Mouse (Mus musculus) spleen, embryonic (tissue): ENCODE results near the gene Cenpu.

Source experiments
- CTCF ChIA-PET: fragments of 350-600 bp; sonication (Branson Sonifier 250); formaldehyde crosslinking; loops from one replicate; lab custom pipeline; 2022; lab: Charles Lee

Gene Cenpu

DNA sequence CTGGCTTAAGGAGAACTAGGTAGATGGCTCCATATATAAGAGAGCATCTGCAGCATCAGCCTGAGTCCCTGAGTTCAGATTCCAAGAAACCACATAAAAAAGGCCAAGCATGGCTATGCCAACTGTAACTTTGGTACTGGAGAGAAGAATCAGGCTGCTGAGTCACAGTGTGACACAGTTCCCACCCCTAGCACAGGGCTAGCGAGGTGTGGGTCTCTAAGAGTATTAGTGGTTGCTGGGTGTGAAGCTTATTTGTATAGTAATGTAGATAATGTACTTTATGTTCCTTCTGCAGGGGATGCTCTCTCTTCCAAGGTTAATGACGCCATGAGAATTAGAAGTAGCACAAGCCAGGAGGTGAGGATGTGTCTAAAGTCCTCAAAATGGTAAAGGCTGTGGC is 44.7 kb downstream of the Cenpu start:
- CTCF ChIA-PET, result no interaction called here

DNA sequence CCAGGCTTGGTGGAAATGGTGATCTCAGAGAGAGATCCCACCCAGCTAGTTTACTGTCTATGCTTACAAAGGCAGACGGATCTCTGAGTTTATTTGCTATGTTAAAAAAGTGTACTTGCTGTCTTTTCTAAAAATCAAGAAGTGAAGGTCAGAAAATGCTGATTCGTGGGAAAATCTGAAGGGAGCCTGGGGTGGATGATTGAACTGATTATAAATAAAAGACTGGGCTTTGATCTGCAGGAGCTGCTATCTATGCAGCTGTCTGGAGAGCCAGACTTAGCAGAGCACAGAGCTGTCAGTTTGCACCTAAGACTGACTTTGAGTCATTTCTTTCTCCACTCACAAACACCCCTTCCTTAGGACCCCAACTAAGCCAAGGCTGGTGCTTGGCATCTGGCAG is 45.6 kb downstream of the Cenpu start:
- CTCF ChIA-PET, result no interaction called here

DNA sequence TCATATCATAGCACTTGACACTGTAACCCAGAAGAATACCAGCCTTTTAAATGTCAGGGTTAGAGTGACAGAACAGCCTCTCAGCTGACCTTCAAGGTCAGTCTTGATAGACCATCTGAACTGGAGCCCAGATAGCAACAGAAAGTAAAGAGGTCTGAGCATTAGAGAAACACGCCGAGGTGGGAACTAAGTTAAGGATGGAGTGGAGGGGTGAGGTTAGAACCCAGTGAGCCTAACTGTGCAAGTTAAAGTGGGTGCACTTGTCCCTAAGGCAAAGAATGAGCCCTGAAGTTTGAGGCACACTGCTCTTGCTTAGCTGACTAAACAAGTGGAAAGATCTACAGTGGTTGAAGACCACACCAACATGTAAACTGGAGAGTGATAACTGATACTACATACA is 46.3 kb downstream of the Cenpu start:
- CTCF ChIA-PET, result no interaction called here

DNA sequence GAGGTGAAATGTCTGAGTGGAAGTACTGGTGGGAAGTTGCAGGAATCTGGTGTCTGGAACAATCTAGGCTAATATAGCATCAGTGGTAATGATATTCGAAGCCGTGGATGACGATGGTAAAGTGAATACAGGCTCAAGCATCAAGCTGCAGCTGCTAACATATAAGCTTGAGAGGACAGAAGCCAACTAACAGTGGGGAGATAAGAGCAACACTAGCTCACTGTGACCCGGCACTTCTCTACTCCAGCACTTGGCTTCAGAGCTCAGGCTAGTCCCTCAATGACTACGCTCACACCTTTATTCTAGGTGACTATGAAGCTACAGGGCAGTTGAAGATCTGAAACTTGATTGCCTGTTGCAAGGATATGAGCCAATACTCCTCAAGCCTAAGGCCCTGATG is 46.9 kb downstream of the Cenpu start:
- CTCF ChIA-PET, result no interaction called here

DNA sequence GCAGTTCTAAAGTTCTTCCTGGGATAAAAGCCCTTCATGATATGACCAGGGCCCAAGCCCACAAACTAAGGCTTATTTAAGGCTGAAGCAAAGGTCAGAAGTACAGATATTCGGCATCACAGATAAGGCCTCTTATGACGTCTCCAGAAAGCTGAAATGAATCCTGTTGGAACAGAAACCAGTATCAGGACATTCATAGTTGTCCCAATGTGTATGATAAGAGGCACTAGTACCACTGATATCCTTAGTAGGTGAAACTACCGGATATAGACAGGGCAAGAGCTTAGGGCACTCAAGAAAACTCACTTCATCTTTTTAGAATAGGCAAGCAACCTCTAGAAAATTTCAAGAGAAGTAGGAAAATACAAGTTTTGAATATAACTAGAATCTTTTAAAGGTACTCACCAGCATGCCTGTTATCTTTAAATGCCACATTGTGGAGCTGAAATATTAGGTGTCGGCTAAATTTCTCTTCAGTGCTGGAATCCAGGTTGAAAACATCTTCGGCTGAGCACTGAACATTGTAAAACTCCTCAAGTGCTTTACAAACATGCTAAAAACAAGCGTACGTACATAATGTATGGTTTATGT is 47.6 kb downstream of the Cenpu start:
- CTCF ChIA-PET, result no interaction called here

DNA sequence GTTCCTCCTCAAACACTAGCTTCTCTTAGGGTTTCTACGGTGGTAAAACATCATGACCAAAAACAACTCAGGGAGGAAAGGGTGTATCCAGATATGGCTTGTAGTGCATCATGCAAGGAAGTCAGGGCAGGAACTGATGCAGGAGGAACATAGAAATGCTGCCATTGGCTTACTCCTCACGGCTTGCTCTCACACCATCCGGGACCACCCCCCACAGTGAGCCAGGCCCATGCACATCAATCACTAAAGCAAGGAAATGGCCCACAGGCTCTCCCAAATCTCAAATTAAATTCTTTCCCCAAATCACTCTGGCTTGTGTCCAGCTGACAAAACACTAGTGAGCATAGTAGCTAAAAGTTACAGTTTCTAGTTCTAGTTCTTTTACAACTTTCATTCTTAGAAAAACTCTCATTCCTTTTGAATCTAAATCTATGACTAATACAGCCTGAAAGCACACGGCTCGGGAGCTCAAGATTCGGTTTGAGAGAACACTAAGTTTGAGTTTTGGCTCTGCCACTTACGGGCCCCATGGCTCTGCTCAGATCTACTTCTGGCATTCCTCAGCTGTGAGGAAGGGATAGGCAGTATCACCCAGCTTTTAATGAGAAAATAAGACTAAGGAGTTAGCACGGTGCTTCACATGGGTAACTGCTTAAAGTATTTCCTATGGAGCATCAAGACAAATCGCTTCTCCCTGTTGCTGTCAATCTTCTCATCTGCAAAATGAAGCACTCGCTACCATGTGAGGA is 49.3 kb downstream of the Cenpu start:
- CTCF ChIA-PET, result no interaction called here

DNA sequence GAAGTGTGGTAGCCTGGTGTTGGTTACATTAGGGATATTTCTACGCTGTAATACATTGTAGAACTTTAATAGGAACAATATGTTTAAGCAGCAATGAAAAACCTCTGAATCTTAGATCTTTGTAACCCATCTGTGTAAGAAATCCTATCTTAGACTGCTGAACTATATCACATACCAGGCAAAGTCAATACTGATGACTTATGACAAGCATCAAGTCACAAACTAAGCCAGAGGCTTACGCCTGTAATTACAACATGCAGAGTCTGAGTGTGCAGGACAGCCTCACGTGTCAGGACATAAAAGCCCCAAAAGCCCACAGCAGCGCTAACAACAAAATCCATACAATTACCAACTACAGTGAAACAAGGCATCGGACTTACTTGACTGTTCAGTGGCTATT is 51.8 kb downstream of the Cenpu start:
- CTCF ChIA-PET, result no interaction called here

DNA sequence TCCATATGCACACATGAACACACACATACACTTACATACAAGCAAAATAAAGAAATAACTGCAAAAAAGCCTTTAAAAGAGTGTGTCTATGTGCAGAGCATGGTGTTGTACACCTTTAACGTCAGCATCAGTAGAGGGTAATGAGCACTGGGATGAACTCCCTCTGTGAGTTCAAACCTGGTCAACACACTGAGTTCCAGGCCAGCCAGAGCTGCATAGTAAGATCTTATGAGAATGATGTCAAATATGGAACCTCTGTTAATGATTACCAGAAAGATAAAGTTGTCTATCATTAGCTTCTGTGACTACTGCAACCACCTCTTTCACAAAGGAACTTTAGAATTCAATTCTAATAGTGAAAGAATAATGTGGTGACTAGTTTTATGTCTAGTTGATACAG is 55.1 kb downstream of the Cenpu start:
- CTCF ChIA-PET, result no interaction called here

DNA sequence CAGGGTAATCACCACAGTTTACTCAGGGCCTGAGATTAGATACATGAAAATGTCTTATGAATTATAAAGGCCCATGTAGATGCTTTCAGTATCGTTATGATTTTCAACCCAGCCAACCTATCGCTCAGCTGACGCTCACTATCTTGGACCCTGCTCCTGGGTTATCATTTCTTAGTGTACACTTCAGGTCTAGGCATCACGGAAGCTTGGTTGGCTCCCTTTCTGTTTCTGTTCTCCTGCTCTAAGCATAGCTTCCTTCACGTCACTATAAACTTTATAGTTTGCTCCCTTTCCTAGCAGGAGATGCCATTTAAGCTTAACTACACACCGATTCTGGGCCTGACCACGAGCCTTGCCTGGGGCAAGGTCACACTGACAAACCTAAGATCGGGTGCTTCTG is 59.7 kb downstream of the Cenpu start:
- CTCF ChIA-PET, result no interaction called here

DNA sequence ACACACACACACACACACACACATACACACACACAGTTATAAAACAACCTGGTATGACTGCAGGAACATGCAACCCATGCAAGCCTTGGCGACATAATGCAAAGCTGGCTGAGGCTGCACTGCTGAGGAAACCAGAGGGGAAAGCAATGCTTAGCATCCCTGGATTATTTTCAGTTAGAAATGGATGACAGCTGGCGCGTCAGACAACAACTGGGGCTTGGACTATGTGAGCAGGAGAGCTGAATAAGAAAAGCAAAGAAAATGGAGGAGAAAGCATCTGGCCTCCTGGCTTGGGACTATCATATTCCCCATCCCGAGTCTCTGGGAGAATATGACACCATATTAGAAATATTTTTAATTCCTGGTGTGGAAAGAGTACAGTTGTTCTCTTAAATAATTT is 61.1 kb downstream of the Cenpu start:
- CTCF ChIA-PET, result no interaction called here

DNA sequence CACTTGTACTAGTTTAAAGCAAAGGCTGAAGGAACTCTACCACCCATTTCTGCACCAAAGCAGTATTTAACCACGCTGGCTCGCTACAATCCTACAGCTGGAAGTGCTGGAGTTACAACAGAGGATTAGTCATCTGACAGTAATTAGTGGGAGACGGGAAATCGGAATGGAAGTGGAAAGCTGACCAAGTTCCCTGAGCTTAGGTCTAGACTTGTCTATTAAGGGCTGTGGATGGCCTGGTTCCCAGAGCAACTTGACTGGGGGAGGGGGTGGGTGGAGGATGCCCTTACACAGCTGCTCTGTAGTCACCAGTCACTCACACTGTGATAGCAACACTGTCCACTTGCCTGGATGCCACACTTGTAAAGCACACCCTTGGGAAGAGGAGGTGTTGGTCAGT is 61.5 kb downstream of the Cenpu start:
- CTCF ChIA-PET, result interaction anchor here (0.6 kb wide), 2 partner anchors 17 to 73 kb away, joined by 3 to 5 read pairs; no protein-coding TSS in a partner anchor

DNA sequence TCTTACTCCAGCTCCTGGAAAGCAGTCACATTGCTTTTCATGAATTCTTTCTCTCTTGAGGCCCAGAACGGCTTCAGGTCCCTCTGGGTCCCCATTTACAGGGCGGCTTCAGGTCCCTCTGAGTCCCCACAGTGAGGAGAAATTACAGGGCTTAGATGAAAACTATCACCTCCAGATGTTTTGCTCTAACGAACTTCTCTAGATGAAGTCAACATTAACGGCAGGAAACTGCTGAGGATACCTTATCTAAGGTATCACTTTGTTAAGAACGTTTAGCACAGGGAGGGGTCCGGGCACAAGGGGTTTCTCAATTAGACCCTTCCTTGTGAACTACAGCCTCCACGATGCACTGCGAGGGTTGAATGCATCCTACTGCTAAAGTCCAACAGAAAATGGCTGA is 64.1 kb downstream of the Cenpu start:
- CTCF ChIA-PET, result no interaction called here

DNA sequence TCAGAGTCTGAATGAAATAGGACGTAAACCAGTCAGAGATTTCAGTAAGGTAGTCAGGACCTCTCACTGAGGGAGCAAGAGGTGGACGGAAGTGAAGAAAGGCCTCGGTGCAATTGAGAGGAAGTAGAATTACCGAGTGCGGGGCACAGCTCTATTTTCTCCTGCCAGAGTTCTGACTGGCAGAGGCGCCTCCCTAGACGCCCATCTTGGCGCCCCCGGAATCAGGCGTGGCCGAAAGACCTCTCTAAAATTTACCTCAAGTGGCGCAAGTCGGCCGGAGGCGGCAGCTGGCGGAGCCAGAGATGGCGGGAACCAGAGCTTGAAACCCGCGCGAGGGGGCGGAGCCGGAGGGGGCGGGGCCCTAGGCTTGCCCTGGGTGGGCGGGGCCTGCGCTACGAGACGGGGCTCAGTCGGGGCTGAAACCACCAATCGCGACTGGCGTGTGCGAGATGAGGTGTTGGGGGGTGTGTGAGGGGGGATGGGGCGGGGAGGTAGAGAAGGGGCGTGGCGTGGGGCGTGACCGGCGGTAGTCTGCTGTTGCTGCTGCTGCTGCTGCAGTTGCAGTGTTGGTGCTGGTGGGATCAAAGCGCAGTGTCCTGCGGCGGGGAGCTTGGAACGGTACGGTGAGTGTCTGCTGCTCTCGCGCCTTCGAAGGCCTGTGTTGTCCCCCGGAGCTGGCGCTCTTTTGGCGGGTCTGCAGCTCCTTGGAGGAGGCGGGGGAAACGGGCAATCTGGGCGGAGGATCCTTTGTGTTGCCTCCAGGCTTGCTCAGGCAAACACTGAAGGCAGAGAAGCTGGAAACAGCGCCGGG is 65.3 kb downstream of the Cenpu start, which contains the start of the genes Primpol and Casp3:
Primpol (minus strand) TSS at position 334 of the 811 bp plus-strand sequence.
Casp3 (plus strand) TSS at position 413 of the 811 bp plus-strand sequence.
- CTCF ChIA-PET, result interaction anchor here (0.6 to 0.9 kb wide), 2 partner anchors 222 to 353 kb away, joined by 3 read pairs; no protein-coding TSS in a partner anchor

DNA sequence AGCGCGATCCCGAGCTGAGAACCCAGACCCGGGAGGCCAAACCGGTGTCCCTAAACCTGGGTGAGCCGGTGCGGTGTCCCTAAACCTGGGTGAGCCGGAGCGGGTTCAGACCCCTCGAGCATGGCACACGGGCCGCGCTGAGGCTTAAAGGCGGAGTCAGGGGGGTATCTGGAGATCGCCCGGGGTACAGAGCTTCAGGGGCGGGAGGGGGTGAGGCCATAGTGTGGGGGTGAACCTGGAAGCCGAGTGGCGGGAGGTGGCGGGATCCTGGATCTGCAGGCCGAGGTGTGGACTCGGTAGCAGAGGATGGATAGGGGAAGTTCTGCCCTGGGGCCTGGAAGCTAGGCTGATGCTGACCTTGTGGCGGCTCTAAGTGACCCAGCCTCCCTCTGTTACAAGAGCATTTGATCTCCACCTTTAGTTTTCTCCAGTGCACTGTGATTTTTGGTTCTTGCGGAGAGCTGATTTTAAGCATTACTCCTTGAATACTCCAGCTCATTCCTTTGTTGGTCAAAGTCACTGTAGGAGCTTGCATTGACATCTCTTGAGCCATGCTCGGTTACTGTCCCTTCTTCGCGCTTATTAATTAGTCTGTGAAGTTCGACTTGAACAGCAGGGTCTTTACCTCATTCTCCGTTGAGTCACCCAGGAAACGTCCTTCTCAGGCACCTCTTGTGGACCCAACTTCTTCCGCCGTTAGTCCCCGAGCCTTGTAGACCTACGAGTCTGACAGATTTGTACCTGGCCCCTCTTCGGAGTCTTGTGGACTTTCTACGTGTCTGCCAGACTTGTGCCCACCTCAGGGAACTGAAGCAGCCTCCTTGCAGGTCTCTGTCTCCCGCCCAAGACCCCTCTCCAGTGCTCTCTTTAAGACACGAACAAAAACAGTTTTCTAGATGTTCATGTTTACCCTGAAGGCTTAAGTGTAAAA is 66.1 kb downstream of the Cenpu start:
- CTCF ChIA-PET, result interaction anchor here (0.6 to 1.0 kb wide), 6 partner anchors 69 to 352 kb away, joined by 3 to 6 read pairs (median 3); no protein-coding TSS in a partner anchor

DNA sequence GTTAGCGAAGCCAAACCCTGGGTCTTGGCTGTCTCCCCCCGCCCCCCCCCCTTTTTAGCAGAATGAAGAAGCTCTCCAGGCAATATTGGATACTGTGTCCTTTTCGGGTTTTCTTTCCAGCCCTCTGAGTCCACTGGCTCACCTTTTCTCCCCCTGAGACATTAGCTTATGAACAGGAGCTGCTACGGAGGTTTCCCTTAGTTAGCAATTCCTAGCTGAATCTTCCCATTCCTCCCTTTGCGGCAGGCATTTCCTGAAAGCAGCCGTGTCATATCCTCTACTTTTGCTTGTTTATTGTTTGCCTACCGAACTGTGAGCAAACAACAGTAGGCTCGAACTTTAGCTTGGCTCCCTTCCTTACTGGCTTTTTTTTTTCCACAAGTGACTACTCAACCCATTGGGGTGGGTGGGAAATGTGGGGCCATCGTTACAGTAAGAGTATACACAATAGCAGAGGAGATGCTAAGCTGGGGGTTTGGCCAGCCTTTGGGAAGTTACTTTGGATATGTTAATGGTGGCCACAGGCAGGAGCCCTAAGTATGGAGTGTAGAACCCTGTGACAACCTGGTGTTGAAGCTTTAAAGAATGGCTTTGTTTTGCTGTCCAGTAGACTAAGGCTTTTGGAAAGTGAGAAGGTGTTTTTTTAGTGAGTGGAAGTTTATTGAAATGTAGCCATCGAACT is 67.0 kb downstream of the Cenpu start:
- CTCF ChIA-PET, result interaction anchor here (0.6 to 1.0 kb wide), 5 partner anchors 9 to 169 kb away, joined by 3 to 6 read pairs (median 3); no protein-coding TSS in a partner anchor

DNA sequence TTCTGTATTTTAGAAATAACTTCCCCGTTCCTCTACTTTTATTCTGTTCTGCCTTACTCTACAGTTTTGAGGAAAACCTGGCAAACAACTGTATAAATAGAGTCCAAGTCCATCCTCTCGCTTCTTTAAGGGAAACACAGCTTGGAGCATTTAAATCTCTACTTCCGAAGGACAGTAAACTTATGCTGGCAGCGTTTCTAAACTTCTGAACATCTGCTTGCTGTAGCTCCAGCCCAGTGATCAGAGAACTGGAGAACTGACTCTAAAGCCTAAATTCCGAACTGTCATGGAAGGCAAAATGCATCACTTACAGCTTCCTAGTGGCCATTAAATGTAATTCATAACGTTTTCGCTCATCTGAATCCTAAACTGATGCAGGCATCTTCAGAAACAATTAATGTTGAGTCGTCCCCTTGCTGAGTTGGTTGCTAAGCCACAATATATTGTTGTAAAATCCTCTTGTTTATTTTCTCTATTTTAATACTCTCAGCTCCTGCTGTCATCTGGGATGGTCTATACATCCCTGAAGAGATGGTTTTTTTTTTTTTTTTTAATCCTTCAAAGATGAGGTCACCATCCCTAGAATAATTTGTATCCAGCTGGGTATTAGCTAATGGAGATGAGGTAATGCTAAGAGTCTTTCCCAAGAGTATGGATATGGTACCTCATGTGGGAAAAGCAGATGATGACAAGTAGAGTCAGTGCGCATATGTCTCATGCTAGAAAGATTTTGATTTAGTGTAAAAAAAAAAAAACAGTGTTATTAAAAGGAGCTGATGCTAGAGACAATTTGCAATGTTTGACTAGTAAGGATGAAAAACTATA is 70.8 kb downstream of the Cenpu start:
- CTCF ChIA-PET, result interaction anchor here (0.7 kb wide), 2 partner anchors 190 to 582 kb away, joined by 3 to 5 read pairs; no protein-coding TSS in a partner anchor

DNA sequence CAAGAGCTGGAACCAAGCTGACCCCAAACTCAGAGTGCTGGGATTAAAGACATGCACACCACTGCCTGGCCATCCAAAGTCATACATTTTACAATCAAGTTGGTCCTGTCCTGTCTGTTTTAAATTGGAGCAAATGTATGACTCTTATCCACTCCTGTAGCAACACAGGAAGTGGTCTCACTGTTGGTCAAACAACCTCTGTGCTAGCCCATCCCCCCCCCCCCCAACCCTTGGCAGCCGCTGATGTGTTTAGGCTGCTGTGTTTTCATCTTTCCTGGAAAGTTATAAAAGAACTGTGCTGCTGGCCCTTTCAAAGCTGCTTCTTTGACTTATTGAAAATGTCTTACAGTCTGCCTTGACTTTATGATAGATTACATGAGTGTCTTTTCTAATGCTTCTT is 73.3 kb downstream of the Cenpu start:
- CTCF ChIA-PET, result no interaction called here

DNA sequence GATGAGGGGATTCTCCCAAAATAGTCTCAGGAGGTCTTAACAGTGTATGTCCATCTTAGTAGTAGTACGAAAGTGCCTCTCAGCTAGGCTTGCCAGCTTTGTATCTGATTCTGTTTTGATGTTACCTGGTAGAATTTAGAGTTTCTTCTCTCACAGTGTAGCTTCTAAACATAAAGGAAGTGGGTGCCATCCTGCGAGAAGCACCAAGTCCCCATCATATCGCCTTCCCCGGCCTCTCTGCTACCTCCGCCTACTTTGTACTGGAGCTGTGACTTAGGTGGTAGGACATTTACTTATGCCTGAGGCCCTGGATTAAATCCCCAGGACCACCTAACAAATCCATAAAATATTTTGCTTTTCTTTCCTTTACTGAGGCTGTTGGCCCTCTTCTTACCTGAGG is 74.8 kb downstream of the Cenpu start:
- CTCF ChIA-PET, result no interaction called here

DNA sequence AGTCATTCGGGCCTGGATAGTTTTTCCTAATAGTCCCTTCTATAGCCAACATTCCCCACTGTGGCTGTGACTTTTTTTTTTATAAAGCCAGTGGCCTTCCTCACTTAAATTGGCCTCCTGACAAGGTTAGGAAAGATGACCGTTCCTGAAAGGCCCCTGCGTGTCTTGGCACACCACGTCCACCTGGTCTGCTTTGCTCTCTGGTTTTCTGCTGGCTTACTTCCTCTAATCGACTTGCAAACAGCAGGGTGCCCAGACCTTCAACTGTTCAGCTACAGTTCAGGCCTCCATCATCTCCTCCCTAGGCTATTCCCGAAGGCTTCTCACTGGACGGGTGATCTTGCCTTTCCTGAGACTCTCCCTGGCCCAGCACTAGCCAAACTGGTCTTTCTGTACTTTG is 76.1 kb downstream of the Cenpu start:
- CTCF ChIA-PET, result interaction anchor here (0.7 kb wide), 2 partner anchors 9 to 184 kb away, joined by 3 to 4 read pairs; no protein-coding TSS in a partner anchor
